Mouse (Mus musculus): ENCODE results near the gene Ralb.

DNA sequence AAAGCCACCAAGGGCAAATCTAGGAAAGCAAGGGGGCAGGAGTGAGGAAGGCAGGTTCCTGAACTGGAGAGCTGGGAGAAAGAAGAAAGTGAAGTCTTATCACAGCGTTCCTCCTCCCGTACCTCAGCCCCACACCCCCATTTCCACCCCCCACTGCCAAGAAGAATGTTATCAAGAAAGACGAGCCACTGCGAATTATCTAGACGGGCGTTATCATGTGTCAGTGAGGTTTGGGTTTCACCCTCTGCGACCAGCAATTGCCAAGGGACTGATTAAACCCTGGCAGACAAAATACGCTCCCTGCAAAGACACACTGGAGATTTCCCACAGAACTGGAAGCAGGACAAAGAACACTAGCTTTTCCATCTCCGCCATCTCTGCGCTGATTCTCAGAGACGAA is 31.9 kb downstream of the Ralb start:
- TF ChIP-seq POLR2A (IDR thresholded peaks at IDR 0.05; ENCODE audit: insufficient read length, low read depth): no peak
- TF ChIP-seq MAX (IDR thresholded peaks at IDR 0.05; ENCODE audit: low read depth): no peak
- TF ChIP-seq TCF12 (IDR thresholded peaks at IDR 0.05; ENCODE audit: insufficient read depth, poor library complexity, severe bottlenecking): no peak
- no peak for TF ChIP-seq POLR2AphosphoS2 (IDR thresholded peaks at IDR 0.05; ENCODE audit: insufficient read length, low read depth)
- no peak for TF ChIP-seq TCF3 (IDR thresholded peaks at IDR 0.05; ENCODE audit: insufficient read length, low read depth)
- no peak for TF ChIP-seq USF1 (IDR thresholded peaks at IDR 0.05; ENCODE audit: low read depth)
- TF ChIP-seq E2F4 (IDR thresholded peaks at IDR 0.05; ENCODE audit: insufficient read depth): no peak
- TF ChIP-seq MYOD1 (IDR thresholded peaks at IDR 0.05; ENCODE audit: control insufficient read depth in 1 of 3, insufficient read length in 2 of 3, low read depth in 2 of 3): no peak
- TF ChIP-seq MYOG (IDR thresholded peaks at IDR 0.05; ENCODE audit: control insufficient read depth in 1 of 3, insufficient read depth in 1 of 3, insufficient read length in 2 of 3, low read depth in 2 of 3): no peak
- no peak for TF ChIP-seq REST (IDR thresholded peaks at IDR 0.05; ENCODE audit: insufficient read depth, insufficient read length)
- TF ChIP-seq SRF (IDR thresholded peaks at IDR 0.05; ENCODE audit: control insufficient read depth, insufficient read length, low read depth): no peak
- TF ChIP-seq CEBPB (IDR thresholded peaks at IDR 0.05; ENCODE audit: insufficient read depth, poor library complexity, severe bottlenecking): no peak

All from myocyte (in vitro differentiated cells).